Mouse (Mus musculus) erythroblast, embryonic 14.5 days (primary cell): ENCODE results near the gene Gm11564. TPM values are rescaled to one million over a fixed set of nuclear protein-coding genes. Genes with fewer than 3 reads are reported as not detected.
"Not testable (repeated sequence)": the region's sequence is repeated elsewhere in the genome, so short reads cannot be mapped to it uniquely, and the experiment has no call there.

Experiments used
- H3K27me3 ChIP-seq: 2 replicates; pipeline ENCODE4 v1.6.1; 2012; ENCODE audit warnings: inconsistent platforms; ENCODE audit not compliant: control insufficient read depth
- H3K36me3 ChIP-seq: 2 replicates; pipeline ENCODE4 v1.6.1; 2012; ENCODE audit warnings: mild to moderate bottlenecking, inconsistent platforms; ENCODE audit not compliant: control insufficient read depth
- H3K4me1 ChIP-seq: 2 replicates; pipeline ENCODE4 v1.6.1; 2012; ENCODE audit warnings: inconsistent platforms; ENCODE audit not compliant: control insufficient read depth
- H3K4me3 ChIP-seq: replicated peaks from 2 replicates; pipeline ENCODE3; 2012; ENCODE audit warnings: moderate library complexity, mild to moderate bottlenecking, inconsistent platforms
- H3K9me3 ChIP-seq: 2 replicates; pipeline ENCODE4 v1.6.1; 2012; ENCODE audit warnings: low read length, inconsistent platforms, mixed read lengths; ENCODE audit not compliant: control insufficient read depth
- GATA1 ChIP-seq: IDR thresholded peaks from 2 replicates; pipeline ENCODE4 v1.6.1; 2012; ENCODE audit warnings: low read length, inconsistent platforms, mixed read lengths
- TAL1 ChIP-seq: IDR thresholded peaks from 3 replicates; pipeline ENCODE4 v1.6.1; 2012; ENCODE audit warnings: low read length, inconsistent platforms, mixed read lengths
- polyA plus RNA-seq: library from polyadenylated mRNA; stranded (reverse); fragments of >175 nt; gene quantifications from 2 replicates; pipeline ENCODE4 v1.2.3, GENCODE M21; 2012

Gm11564 gene
- polyA plus RNA-seq, 1 experiment, result not detected

DNA sequence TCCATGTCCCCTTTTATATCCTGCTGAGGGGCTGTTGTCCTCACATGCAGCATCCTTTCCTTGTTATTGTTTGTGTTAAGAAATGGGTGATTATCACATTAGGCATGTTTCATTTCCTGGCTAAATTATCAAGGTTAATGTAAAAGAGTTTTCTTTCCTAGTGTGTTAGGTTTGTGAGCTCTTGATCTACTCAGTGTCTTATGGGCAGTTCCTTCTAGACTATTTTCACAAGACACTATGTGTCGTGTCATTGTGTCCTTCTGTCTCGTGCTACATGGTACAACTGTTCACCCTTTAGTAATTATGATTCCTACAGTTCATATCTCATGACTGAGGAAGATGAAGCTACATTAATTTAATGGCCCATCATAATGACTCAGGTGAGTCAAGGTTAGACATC, 22.1 kb downstream of the Gm11564 start, which contains the start of gene Gm11596:
Gene Gm11596 (minus strand): TSS at position 101 of the 400 bp plus-strand sequence.
- TF ChIP-seq TAL1 (no peak), GATA1 (no peak)
- no peak within 1 kb of the TSS for H3K4me3 ChIP-seq
- H3K4me1 ChIP-seq, result no peaks in the 10 kb centered on the region
- peaks cover 5% of the 10 kb centered on the region; the same call in 1 of the 2 replicates for H3K9me3 ChIP-seq
- no peaks in the 10 kb centered on the region for H3K27me3 ChIP-seq
- no peaks in the 10 kb centered on the region for H3K36me3 ChIP-seq

DNA sequence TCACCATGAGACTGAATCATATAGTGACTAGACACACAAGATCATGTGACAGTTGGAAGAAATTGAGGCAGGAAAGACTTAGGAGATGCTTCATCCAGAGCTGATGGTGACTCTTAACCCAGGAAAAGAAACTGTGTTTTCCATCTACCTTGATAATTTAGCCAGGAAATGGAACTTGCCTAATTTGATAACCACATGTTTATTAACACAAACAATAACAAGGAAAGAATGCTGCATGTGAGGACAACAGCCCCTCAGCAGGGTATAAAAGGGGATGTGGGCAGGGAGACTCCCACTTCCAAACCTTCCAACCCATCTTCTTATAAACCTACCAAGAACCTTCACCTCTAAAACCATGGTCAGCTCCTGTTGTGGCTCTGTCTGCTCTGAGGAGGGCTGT, 30.6 kb downstream of the Gm11564 start, which contains the start of gene Krtap4-9:
Gene Krtap4-9 (plus strand): TSS at position 301 of the 400 bp plus-strand sequence.
- not testable (repeated sequence) for H3K9me3 ChIP-seq, H3K4me1 ChIP-seq, H3K27me3 ChIP-seq, H3K4me3 ChIP-seq, H3K36me3 ChIP-seq

DNA sequence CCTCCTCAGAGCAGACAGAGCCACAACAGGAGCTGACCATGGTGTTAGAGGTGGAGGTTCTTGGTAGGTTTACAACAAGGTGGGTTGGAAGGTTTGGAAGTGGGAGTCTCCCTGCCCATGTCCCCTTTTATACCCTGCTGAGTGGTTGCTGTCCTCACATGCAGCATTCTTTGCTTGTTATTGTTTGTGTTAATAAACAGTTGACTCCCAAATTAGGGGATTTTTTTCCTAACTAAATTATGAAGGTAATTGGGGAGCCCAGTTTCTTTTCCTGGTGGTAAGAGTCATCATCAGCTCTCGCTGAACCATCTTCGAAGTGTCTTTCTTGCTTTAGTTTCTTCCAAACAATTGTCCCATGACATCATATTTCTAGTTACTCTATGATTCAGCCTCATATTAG, 34.9 kb downstream of the Gm11564 start, which contains the start of gene Krtap4-8:
Gene Krtap4-8 (minus strand): TSS at position 101 of the 400 bp plus-strand sequence.
- H3K9me3 ChIP-seq, result no peaks in the 10 kb centered on the region
- H3K4me3 ChIP-seq, result no peak within 1 kb of the TSS
- no peaks in the 10 kb centered on the region for H3K27me3 ChIP-seq
- no peaks in the 10 kb centered on the region for H3K4me1 ChIP-seq
- TF ChIP-seq GATA1, result no peak
- no peak for TF ChIP-seq TAL1
- H3K36me3 ChIP-seq, result no peaks in the 10 kb centered on the region

DNA sequence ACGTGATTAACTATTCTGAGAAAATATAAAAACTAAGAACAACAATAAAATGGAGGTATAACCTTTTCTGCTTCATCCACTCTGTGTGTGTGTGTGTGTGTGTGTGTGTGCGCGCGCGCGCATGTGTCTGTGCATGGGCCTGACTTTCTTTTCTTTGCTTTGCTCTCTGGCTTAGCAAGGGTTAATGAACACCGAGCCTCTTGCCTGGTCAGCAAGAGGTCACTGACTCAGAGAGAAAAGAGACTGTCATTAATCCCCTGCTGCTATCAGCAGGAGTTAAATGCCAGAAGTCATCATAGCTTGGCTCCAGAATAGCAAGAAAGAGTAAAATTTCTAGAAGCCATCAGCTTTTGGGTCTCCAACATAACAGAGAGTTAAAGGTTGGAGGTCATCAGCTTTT, 37.1 kb downstream of the Gm11564 start:
- no peak for TF ChIP-seq TAL1
- no peak for TF ChIP-seq GATA1
- H3K9me3 ChIP-seq, result no peaks in the 10 kb centered on the region

DNA sequence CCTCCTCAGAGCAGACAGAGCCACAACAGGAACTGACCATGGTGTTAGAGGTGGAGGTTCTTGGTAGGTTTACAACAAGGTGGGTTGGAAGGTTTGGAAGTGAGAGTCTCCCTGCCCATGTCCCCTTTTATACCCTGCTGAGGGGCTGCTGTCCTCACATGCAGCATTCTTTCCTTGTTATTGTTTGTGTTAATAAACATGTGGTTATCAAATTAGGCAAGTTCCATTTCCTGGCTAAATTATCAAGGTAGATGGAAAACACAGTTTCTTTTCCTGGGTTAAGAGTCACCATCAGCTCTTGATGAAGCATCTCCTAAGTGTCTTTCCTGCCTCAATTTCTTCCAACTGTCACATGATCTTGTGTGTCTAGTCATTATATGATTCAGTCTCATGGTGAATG, 42.7 kb downstream of the Gm11564 start, which contains the start of gene Gm11595:
Gene Gm11595 (minus strand): TSS at position 101 of the 400 bp plus-strand sequence.
- H3K36me3 ChIP-seq, H3K27me3 ChIP-seq, H3K9me3 ChIP-seq, H3K4me3 ChIP-seq, H3K4me1 ChIP-seq: not testable (repeated sequence)

More for the DNA sequence above, 37.1 kb downstream of the Gm11564 start:
- Histone ChIP-seq H3K27me3 (no peaks in the 10 kb centered on the region), H3K36me3 (no peaks in the 10 kb centered on the region), H3K4me3 (no peak overlapping the region), H3K4me1 (no peaks in the 10 kb centered on the region)

DNA sequence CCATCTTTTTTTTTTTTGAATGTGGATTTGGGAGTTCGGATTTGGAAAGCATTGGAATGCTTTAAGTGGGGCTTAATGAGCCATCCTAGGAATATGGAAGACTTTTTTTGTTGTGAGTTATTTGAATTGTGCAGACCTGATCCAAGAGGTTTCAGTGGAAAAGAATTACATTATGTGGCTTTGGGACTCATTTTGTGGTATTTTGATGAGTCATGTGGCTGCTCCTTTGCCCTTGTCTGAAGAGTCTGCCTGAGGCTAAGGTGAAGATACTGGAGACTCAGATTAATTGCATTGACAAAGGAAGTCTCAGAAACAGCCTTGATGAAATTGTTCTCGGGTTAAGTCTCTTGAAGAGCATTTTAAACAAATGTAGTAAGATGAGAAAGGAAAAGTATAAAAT, 47.1 kb downstream of the Gm11564 start:
- no peaks in the 10 kb centered on the region for H3K36me3 ChIP-seq
- no peaks in the 10 kb centered on the region for H3K4me1 ChIP-seq
- no peak for TF ChIP-seq GATA1

More for the DNA sequence above, 47.1 kb downstream of the Gm11564 start:
- Histone ChIP-seq H3K4me3 (no peak overlapping the region), H3K27me3 (no peaks in the 10 kb centered on the region; the same call in 1 of the 2 replicates), H3K9me3 (peaks cover 6% of the 10 kb centered on the region; the same call in 1 of the 2 replicates)

Other genes starting within 250 kb of the Gm11564 start
- not detected in 2 replicates for gene Krtap3-1, start 249.0 kb downstream of the Gm11564 start, polyA plus RNA-seq
- not detected in 2 replicates for gene Krtap1-5, start 234.7 kb downstream of the Gm11564 start, polyA plus RNA-seq
- gene Krtap1-4, start 232.0 kb downstream of the Gm11564 start, polyA plus RNA-seq, result not detected in 2 replicates
- not detected in 2 replicates for gene Krtap1-3, start 224.3 kb downstream of the Gm11564 start, polyA plus RNA-seq
- not detected in 2 replicates for gene Krtap9-3, start 217.6 kb downstream of the Gm11564 start, polyA plus RNA-seq
- gene Gm11938, start 212.4 kb downstream of the Gm11564 start, polyA plus RNA-seq, result not detected in 2 replicates
- not detected in 2 replicates for gene Gm11937, start 205.5 kb downstream of the Gm11564 start, polyA plus RNA-seq
- not detected in 2 replicates for gene Krtap2-4, start 200.8 kb downstream of the Gm11564 start, polyA plus RNA-seq
- gene Gm11562, start 195.2 kb downstream of the Gm11564 start, polyA plus RNA-seq, result not detected in 2 replicates
- not detected in 2 replicates for gene Krtap4-1, start 187.4 kb downstream of the Gm11564 start, polyA plus RNA-seq
- gene Krtap4-2, start 180.6 kb downstream of the Gm11564 start, polyA plus RNA-seq, result not detected in 2 replicates
- gene Krtap4-7, start 171.6 kb downstream of the Gm11564 start, polyA plus RNA-seq, result not detected in 2 replicates
- not detected in 2 replicates for gene Gm11555, start 165.4 kb downstream of the Gm11564 start, polyA plus RNA-seq
- gene Gm11563, start 156.7 kb downstream of the Gm11564 start, polyA plus RNA-seq, result not detected in 2 replicates
- not detected in 2 replicates for gene Krtap4-6, start 149.7 kb downstream of the Gm11564 start, polyA plus RNA-seq
- gene Gm14190, start 124.9 kb downstream of the Gm11564 start, polyA plus RNA-seq, result not detected in 2 replicates
- not detected in 2 replicates for gene Gm14180, start 81.4 kb downstream of the Gm11564 start, polyA plus RNA-seq
- gene Gm11595, start 42.8 kb downstream of the Gm11564 start, polyA plus RNA-seq, result not detected in 2 replicates
- not detected in 2 replicates for gene Krtap4-8, start 35.0 kb downstream of the Gm11564 start, polyA plus RNA-seq
- not detected in 2 replicates for gene Krtap4-9, start 30.5 kb downstream of the Gm11564 start, polyA plus RNA-seq
- gene Gm11596, start 22.2 kb downstream of the Gm11564 start, polyA plus RNA-seq, result not detected in 2 replicates
- gene Gm11569, start 16.7 kb downstream of the Gm11564 start, polyA plus RNA-seq, result not detected in 2 replicates
- not detected in 2 replicates for gene Gm11554, start 11.2 kb downstream of the Gm11564 start, polyA plus RNA-seq
- not detected in 2 replicates for gene Krtap4-13, start 5.8 kb downstream of the Gm11564 start, polyA plus RNA-seq
- gene 2300003K06Rik, start 22.4 kb upstream of the Gm11564 start, polyA plus RNA-seq, result not detected in 2 replicates
- not detected in 2 replicates for gene Krtap4-16, start 35.9 kb upstream of the Gm11564 start, polyA plus RNA-seq
- gene Gm11568, start 42.3 kb upstream of the Gm11564 start, polyA plus RNA-seq, result 0.04 TPM in 1 of 2 replicates, not detected in the other
- gene Gm11559, start 48.8 kb upstream of the Gm11564 start, polyA plus RNA-seq, result not detected in 2 replicates
- gene Krtap9-1, start 57.7 kb upstream of the Gm11564 start, polyA plus RNA-seq, result not detected in 2 replicates
- not detected in 2 replicates for gene Gm11567, start 63.5 kb upstream of the Gm11564 start, polyA plus RNA-seq
- gene Krtap31-1, start 92.3 kb upstream of the Gm11564 start, polyA plus RNA-seq, result not detected in 2 replicates
- not detected in 2 replicates for gene Gm11565, start 99.1 kb upstream of the Gm11564 start, polyA plus RNA-seq
- not detected in 2 replicates for gene Krtap31-2, start 120.6 kb upstream of the Gm11564 start, polyA plus RNA-seq
- not detected in 2 replicates for gene Krtap9-5, start 132.8 kb upstream of the Gm11564 start, polyA plus RNA-seq
- not detected in 2 replicates for gene Krtap29-1, start 163.4 kb upstream of the Gm11564 start, polyA plus RNA-seq
- gene Krtap16-1, start 170.9 kb upstream of the Gm11564 start, polyA plus RNA-seq, result not detected in 2 replicates
- not detected in 2 replicates for gene Krtap17-1, start 178.3 kb upstream of the Gm11564 start, polyA plus RNA-seq
- not detected in 2 replicates for gene Krt33a, start 200.5 kb upstream of the Gm11564 start, polyA plus RNA-seq
- gene Krt33b, start 214.2 kb upstream of the Gm11564 start, polyA plus RNA-seq, result not detected in 2 replicates
- gene Krt34, start 225.9 kb upstream of the Gm11564 start, polyA plus RNA-seq, result not detected in 2 replicates
- gene Krt31, start 234.9 kb upstream of the Gm11564 start, polyA plus RNA-seq, result not detected in 2 replicates